Mouse (Mus musculus) embryo, embryonic 10 days (tissue): ENCODE results near the gene Smc6.

Experiments
- DNase-seq: peaks from one replicate; pipeline ENCODE4 v3.0.0-alpha.2; 2015; ENCODE audit warnings: low spot score

Gene Smc6

DNA sequence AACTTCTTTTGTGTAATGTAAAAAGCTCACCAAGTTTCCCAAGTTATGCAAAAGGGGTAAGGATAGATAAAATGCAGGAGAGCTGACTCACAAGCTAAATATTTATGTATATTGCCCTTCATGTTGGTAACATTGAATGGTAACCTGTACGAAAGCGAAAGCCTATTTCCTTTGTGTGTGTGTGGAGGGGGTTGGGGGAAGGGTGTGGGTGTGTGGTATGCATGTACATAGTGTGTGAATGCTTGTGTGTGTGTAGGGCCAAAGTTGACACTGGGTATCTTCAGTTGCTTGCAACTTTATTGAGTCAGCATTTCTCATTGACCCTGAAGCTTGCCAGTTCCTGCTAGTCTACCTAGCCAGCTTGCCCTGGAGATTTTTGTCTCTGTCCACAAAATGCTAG, 15.9 kb downstream of the Smc6 start:
- DNase-seq, result no peak

DNA sequence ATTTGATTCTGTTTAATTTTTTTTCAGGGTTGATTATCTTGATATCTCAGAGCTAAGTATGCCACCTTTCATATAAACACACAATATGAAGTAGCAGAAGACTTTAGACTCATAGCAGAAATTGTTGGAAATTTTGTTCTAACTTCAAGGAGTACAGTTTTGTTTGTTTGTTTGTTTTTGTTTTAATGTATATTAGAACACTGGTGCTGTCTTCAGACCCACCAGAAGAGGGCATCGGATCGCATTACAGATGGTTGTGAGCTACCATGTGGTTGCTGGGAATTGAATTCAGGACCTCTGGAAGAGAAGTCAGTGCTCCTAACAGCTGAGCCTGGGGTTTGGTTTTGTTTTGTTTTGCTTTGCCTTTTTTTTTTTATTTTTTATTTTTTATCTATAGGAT, 20.7 kb downstream of the Smc6 start:
- DNase-seq, result no peak

DNA sequence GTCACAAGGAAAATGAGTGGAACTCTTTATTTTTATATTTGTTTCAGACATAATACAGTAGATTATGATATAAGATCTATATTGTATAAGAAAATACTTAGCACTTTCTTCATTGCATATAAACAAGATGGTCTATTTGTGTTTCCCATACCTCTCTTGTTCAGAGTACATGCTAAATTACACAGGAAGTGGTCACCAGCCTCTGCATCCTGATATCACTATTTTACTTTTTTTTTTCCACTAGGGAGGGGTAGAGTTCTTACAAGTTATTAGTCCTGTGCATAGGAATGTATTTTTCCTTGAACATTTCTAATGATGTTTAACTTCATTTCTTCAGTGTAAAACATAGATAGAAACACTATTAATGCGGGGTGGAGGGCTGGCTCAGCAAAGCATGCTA, 35.2 kb downstream of the Smc6 start:
- no peak for DNase-seq

DNA sequence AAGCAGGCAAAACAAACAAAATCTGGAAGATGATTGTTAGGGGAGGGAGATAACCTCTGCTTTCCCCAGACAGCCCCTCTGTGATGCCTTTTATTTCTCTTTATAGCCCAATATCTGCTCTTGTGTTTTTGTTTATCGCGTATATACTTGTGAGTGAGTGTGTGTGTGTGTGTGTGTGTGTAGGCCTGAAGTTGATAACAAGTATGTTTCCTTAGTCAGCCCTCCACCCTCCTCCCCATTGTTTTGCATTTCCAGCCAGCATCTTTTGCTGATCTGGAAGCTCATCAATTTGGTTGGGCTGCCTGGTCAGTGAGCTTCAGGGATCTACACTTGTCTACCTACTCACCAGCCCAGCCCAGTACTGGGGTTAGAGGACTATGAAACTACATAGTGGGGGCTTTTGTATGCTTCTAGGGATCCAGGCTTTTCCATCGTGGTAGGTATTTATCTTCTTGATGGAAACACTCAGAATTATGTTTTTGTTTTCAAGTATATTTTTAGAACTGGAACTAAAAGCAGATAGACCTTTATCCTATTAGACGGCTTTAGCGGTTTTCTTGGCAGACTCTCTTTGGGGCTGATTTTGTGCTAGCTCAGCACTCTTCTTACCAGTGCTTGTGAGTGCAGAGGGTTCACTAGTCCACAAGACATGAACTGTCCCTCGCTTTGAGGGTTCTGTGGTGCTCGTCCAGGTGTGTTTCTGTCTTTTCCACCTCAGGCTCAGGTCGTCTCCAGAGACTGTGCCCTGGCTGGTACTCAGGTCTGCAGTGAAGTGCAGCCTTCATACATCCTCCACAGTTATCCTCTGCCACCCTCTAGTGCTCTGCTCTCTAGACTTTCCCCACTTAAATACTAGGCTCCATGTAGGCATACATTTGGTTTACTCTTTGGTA, 41.3 kb downstream of the Smc6 start:
- no peak for DNase-seq

DNA sequence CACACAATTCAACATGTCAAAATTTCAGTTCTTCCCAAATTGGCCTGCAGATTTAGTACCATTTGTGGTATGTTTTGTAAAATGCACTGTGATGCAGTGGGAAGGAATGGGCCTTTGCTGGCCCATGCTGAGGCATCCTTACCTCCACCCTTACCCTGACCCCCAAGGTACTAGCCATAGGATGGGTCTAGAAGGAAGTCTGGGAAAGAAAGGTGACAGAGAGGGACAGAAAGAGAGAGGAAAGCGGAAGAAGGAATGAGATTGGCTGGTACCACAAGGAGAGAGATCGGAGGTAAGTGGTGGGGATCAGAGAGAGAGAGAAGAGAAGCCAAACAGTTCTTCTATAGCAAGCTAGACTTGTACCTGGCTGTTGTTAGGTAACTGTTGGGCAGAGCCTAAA, 45.4 kb downstream of the Smc6 start:
- no peak for DNase-seq

DNA sequence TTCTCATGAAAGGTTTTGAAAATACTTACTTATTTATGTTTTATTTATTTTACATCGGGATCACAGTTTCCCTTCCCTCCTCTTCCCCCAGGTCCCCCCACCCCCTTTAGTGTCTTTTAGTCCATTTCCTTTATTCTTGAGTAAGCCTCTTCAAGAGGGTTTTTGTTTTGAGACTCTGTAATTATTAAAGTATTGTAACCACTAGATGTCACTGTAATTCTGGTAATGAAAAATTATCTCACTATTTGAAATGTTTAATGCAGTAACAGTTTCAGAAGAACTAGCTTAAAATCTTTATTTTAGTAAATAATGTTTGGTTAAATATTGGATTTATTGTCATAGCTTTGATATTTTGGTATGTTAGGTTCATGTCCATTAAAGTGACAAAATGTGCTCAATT, 48.2 kb downstream of the Smc6 start:
- no peak for DNase-seq

DNA sequence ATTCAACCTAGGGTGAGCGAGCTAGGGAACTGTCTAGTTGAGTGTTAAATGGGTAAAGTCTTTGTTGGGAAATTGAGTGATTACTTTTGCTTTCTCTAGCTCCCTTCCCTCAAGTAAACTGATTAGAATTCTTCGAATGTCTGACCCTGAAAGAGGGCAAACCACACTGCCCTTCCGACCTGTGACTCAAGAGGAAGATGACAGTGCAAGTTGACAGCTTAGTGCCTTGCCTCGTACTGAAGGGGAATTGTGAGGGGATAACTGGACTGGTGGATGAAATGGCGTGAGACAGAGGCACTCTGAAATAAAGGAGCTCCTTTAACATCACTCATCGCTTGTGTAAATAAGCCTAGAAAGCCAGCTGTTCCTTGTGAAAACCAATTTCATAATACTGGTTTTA, 52.0 kb downstream of the Smc6 start:
- DNase-seq, result peak; percentile 21

DNA sequence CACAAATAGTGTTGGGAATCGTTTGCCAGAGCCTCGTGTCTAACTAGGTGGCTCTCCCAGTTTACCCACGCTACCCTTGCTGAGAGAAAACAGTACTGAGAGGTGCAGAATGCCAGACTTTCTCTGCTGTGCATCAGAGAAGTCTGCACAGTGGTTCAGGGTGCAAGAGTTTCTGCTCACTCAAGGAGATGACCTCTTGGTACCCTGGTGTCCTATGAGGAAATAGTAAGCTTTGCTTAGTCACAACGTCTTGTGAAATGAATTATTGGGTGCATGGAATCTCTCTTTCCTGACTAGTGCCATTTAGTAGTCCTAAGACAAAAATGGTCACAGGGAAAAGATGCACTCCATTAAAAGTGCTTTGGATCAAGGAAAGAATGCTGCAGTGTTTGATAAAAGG, 58.8 kb downstream of the Smc6 start:
- DNase-seq, result no peak

DNA sequence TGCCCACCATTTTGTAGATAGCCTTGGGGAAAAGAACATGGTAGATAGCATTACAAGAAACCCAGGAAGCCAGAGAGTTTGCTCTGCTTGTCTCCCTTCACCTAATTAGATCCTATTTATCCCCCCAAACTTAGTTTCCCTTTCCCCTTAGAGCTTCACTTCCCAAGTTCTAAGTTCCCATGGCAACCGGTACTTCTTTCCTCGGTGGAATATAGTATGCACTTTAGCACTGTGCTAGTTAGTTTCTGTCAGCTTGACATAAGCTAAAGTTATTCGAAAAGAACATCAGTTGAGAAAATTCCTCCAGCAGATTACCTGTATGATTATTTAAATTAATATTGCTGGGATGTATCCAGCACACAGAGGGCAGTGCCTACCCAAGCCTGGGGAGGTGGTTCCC, 60.8 kb downstream of the Smc6 start:
- no peak for DNase-seq

DNA sequence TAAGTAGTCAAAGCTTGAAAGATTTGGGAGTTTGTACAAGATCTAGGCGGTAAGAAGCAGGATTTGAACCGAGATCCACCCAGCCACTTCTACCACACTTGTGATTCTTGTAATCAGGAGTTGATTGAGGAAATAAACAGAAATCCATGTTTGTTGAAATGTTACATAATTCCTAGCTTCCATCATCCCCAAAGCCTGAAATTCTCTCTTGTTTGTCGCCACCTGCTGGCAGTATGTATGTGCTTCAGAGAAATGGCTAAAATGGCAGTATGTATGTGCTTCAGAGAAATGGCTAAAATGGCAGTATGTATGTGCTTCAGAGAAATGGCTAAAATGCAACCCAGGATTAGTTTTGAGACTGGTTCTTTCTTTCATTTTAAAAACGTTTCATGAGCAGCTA, 71.2 kb downstream of the Smc6 start:
- DNase-seq, result peak; percentile 76

DNA sequence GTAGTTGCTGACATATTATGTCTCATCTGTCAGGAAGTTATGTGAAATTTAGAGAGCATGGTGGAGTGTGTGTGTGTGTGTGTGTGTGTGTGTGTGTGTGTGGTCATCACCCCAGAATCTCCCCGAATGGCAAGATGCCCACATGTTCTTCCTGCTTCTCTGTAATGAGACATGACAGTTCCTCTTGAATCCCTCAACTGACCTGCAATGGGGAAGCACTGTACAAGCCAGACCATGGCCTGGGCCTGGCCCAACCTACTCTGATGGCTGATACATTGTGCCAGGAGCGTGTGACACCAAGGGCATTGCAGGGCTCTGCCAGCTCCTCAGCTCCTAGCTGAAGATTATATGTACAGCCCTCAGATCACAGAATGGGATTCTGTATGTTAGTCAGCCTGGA, 72.6 kb downstream of the Smc6 start:
- DNase-seq, result no peak

DNA sequence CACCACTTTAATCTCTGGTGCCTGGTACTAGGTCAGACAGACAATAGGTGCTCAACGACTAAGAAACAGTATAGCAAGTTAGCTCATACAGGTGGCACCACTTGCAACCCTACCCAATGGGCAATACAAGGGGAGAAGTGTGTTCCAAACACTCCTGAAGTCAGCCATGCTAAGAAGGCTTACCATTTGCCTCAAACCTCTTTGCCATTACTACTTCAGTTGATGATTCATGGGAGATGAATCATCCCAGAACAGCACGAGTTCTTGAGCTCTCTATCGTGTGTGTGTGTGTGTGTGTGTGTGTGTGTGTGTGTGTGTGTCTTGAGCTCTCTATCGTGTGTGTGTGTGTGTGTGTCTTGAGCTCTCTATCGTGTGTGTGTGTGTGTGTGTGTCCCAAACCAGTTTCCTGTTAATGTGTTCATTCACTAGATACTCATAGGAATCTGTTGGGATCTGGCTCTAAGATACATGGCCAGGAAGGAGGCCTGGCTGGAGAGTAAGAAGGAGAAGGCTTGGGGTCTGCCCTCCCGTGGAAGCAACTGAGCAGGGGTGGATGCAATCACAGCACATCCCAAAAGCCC, 76.4 kb downstream of the Smc6 start:
- no peak for DNase-seq

DNA sequence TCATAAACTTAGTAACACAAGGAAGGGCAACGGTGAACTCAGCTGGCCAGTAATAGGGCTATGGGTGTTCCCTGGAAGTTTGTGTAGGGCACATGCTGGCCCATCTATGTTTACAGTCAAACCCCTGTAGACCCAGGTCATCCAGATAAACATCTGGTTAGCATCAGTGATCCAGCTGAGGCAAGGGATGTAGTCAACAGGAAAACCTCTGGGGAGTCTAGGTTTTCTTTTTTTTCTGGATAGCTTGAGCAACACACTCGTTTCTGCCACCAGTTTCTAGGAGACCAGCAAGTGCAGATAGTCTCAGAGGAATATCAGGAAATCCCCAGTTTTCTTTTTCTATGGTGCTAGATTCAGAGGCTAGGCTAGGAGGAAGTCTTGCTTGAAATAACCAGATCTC, 80.3 kb downstream of the Smc6 start:
- no peak for DNase-seq

DNA sequence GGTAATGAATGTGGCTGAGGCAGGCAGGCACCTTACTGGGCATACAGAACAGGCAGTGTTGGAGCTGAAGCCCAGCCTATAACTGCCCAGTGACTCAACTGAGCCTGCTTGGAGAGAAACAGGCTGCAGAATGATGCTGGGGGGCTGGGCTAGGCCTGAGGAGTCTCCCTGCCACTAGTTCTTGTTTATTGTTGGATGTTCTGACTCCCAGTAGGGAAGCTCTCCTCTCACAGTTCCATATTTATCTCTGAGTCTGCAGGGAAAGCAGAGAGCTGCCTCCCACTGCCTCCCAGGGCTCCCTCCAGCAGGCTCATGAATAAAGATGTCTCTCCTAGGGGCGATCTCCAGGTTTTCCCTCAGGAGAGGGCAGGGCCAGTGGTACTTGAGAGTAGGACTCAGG, 82.7 kb downstream of the Smc6 start:
- no peak for DNase-seq

DNA sequence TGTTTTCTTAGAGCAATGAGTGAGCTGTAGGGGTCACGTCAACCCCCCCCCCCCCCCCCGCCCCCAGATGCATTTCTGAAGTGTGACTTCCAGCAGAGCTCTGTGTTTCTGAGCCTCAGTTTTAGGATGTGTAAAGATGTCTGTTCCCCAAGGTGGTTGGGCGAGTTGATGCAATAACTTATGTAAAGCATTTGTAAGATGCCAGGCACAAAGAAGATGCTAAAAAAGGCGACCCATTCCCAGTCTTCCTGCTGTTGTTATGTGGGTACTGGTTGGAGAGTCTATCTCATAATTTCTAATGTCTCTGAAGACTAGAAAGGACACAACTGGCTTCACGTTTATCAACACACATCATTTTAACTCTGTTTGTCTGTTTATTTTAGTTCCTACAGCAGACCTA, 84.2 kb downstream of the Smc6 start:
- DNase-seq, result no peak

DNA sequence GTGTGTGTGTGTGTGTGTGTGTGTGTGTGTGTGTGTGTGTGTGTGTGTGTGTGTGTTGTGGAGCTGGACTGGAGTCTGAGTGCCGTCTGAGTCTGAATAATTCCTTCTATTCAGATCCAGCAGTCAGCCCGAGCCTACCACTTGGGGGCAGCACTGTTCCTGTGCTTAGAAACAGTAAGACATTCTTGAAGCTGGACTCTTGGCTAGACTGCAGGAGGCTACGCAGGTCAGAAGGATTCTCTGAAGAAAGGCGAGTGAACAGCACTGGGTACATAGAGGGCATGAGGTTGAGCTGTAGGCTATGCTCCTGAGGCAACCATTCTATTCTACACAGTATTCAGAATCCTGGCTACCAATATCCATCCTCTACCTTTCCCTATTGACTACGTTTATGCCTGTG, 85.2 kb downstream of the Smc6 start:
- peak; percentile 92 for DNase-seq

DNA sequence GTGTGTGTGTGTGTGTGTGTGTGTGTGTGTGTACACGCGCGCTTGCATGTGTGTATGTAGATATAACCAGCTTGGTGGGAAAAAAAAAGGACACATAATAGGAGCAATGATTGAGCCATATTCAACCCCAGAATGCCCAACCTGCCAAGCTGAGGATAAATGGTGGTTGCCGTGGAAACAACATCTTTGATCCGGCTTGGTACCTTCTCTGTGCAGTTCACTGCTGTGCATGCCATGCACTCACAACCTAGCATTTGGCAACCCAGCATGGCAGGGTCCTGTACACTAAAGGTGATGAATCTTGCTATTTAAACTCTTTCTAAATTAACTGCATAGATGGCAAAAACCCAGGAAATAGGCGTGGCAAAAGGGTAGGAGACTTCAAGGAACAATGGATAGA, 96.7 kb downstream of the Smc6 start:
- no peak for DNase-seq

DNA sequence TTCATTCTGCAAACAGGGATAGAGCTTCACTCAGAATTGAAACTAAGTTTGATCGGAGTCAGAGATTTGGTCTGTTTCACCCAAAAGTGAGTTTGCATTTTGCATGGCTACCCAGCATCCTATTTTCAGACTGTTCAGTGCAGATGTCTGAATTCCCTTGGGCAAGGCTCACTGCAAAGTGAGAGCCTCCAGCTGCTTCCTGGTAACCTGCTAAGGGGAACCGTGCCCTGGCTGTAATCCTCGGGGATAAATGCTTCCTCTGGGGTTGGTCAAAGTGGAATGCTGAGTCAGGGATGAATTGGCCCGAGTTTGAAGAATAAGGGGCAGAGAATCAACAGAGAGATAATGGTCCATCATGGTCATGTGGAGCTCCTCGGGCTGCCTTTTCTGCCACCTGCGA, 99.2 kb downstream of the Smc6 start:
- DNase-seq, result no peak

DNA sequence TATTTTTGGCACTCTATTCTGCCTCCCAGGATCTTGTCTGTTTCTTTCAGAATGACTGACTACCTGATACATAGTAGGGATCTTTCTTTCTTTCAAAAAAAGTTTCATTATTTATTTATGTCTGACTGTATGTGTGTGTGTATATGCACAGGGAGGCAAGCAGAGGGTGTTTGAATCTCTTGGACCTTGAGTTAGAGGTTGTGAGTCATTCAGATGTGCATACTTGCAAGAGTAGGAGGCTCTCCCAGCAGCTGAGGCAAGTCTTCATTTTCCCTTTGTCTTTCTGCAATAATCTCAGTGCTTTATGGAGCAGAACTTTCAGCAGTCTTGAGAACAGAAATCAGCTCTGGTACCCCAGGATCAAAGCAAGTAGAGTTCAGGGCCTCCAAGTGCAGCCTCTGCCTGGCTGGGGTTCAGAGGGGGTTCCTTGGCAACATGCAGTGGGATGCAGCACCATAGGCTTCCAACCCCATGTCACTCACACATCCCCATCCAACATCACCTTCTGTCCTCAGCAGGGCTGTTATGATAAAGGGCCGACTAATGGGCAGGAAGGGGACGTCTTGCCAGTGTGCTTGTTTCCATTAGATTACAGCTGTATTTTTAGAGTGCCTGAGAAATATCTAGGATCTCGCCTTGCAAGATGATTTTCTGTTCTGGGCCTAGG, 101.5 kb downstream of the Smc6 start:
- DNase-seq, result no peak
